Mouse (Mus musculus): Measurements from ENCODE around the gene Cep55. TPM values are rescaled to one million over a fixed set of nuclear protein-coding genes. Genes with fewer than 3 reads are reported as not detected.

The Cep55 gene
- total RNA-seq (2022) = not detected

GRCm38 (mm10) chr19:38054720-38055192, at the start of gene Cep55:
TSS of gene Cep55 (plus strand) at chr19:38055011.
- DNase-seq (ENCODE audit: low spot score in 2 of 2) = peak; percentile 87 to 92

DNA sequence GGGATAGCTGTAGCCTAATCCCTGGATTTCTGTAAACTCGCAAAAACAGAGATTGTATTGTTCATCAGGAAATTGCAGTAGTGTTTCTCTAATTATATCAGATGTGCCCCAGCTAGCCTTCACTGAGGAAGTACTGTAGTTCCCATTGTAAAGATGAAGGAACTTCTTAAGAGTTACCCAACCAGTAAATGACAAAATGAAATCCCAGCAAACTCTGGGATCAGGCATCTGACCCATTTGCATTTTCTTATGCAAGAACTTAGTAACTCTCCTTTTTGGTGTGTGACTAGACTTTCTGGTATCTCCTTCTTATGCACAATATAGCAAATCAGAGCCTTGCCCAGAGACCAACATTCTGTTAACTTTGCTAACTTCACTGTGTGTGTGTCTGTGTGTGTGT, 43.4 kb upstream of the Cep55 start:
- no peak for DNase-seq (ENCODE audit: low spot score in 2 of 2)

- DNase-seq (ENCODE audit: low spot score in 2 of 2) = no peak
Measured at GRCm38 (mm10) chr19:38014443-38014842, 40.4 kb upstream of the Cep55 start.

- peak; percentile 39 to 63 for DNase-seq (ENCODE audit: low spot score in 2 of 2)
Measured at GRCm38 (mm10) chr19:38015180-38015872, 39.5 kb upstream of the Cep55 start.

DNA sequence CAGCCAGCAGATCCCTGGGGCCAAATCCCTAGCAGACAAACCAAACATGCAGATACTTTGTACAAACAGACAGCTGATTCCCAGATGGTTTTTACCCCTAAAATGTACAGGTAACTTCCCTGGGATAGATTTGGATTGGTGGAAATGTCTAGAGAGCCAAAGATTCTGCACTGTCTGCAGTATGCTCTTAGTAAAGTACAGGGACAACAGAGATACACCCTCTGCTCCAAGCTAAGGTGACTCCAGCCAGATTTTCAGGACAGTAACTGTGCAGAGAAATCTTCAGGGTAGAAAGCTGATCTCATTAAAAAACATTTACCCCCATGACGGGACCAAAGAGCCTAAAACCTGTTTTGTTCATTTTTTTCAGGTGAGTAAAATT, 38.9 kb upstream of the Cep55 start:
- DNase-seq (ENCODE audit: low spot score in 2 of 2) = no peak

DNA sequence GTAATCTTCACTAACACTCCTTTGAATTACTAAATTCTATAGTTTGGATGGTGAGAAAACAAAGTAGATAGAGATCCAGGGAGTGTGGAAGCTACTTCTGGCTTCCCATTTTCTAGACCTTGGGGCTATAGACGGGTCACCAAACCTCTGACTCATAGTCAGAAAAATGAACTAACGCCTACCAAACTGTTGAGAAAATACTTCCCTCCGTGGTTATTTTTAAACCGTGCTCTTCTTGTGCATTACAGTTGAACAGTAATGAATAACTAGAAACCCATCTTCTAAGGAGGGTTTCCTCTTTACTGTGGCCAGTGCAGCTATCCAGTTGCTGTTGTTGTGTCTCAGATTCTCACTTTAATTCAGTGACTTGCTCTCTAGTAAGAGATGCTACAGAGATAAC, 32.1 kb upstream of the Cep55 start:
- DNase-seq (ENCODE audit: low spot score in 2 of 2) = no peak

DNA sequence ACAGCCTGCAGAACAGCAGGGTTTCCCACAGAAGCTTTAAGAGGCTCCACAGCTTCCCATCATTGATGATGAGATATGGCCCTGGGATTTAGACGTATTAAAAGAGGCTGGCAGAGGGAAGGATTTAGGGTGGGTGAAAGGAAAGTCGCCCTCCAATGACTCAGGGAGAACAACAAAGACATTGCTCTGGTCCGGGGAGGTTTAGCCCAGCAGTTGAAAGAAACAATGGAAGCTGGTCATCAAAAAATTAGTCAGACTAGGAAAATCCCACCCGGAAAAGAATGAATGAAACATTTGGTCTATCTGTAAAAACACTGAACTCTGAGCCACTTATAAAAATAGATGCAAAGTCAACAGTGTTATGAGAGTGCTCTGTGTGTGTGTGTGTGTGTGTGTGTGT, 31.2 kb upstream of the Cep55 start:
- no peak for DNase-seq (ENCODE audit: low spot score in 2 of 2)

DNA sequence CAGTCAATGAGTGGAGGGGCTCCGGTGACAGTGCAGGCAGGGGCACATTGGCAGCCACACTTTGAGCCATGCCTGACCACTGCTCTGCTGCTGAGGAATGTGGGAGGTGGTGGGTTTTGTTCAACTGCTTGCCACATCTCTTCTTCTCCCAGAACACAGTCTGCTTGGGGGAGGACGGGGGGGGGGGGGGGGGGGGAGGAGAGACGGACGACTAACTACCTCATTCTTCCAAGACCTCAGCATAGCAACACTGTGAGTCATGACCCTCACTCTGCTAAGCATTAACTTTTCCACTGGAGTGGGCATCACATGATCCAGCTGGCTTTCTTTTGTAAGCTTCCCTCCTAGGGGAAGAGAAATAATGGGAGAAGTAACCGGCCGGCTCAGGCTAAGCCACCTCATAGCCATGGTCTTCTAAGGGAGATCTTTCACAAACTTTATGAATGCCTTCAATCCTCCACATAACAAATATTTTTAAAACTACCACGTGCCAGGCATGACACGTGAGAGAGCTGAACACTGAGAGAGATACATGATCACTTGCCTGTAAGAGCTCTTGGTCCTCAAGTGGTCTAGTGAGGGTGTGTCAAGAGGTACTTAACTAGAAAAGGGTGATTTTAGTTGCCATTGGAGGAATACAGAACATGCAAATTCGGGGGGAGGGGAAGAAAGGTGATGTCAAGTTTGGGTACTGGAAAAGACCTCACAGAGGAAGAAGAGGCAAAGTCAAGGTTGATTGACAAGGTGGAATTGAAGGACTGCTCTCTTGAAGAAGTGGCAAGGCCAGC, 29.4 kb upstream of the Cep55 start:
- peak in 1 of 2 experiments; percentile 12 for DNase-seq (ENCODE audit: low spot score in 2 of 2)

- DNase-seq (ENCODE audit: low spot score in 2 of 2) = no peak
Measured at GRCm38 (mm10) chr19:38026211-38026624, 28.6 kb upstream of the Cep55 start.

DNA sequence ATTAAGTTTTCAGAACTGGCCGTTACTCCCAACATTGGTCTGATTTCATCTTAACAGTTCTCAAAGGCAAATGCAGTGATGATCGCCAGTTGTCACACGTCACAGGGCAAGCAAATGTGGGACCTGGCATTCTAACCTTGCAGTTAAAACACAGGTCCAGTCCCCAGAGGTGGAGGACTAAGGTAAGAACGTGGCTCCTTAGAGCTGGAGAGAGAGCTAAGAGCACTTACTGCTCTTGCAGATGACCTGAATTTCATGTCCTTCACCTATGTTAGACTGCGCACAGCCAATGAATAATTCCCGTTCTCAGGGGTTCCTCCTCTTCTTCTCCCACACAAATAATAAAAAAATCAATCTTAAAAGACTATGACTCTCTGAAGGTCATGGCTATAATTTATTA, 27.4 kb upstream of the Cep55 start:
- DNase-seq (ENCODE audit: low spot score in 2 of 2) = no peak

DNA sequence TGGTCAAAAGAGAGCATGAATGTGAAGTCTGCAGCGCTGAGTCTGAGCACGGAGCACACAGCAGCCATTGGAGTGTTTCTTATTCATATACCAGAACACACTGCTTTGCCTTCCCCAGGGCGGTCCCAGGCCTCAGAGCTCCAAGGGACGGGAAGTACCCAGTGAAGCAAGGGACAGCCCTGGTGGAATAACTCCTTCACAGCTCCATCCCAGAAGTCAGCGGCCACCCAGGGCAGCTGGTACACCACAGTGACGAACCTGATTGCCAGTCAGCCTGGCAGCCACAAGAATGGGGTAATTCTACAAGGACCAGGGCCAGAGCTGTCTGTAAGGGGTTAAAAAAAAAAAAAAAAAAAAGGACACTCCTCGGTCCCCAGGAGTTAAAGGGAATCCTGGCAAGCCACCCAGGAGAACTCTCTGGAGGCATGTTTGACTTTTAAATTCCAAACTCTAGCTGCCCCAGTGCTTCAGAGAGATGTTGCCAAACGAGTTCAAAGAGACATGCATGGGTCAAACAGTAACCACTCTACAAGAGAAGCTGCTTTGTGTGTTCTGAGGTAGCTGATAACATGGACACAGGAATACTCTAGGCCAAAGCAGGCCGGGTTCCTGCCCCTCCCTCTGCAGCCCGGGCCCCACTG, 26.8 kb upstream of the Cep55 start:
- no peak for DNase-seq (ENCODE audit: low spot score in 2 of 2)

DNA sequence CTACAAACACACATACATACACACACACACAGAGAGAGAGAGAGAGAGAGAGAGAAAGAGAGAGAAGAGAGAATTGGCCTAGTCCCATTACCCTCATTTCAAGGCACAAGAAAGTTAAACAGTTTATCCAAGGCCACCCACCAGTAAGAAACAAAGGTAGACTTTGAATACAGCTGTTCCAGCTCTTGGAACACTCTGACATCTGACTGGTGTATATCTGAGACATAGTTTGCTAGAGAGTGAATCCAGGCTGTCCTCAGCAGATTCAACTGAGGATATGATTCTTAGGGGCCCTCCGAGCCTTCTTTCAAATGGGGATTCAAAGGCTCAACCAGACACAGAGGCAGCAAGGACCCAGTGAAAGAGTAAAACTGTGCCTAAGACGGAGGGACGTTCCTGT, 25.5 kb upstream of the Cep55 start:
- no peak for DNase-seq (ENCODE audit: low spot score in 2 of 2)

DNA sequence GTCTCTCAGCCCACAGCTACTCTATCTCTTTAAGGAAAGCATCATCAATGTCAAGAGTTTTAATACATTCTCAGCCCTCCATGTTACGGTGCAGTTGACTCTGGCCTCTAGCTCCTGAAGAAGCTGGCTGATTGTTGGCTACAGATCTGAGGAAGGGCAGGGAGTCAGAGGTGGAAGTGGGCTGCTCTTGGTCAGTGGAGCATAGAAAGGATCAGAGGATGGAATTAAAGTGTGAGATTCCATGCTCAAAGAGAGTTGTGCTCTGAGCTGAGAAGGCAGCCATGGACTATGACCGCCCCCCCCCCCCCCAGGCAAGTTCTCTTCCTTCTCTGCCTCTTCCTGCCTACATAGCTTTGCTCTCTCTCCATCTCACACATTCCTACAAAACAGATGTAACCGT, 24.9 kb upstream of the Cep55 start:
- no peak for DNase-seq (ENCODE audit: low spot score in 2 of 2)

GRCm38 (mm10) chr19:38030673-38031137, 24.1 kb upstream of the Cep55 start:
- DNase-seq (ENCODE audit: low spot score in 2 of 2) = no peak

- DNase-seq (ENCODE audit: low spot score in 2 of 2) = no peak
Measured at GRCm38 (mm10) chr19:38031144-38031543, 23.7 kb upstream of the Cep55 start.

- no peak for DNase-seq (ENCODE audit: low spot score in 2 of 2)
Measured at GRCm38 (mm10) chr19:38032993-38033734, 21.6 kb upstream of the Cep55 start.

GRCm38 (mm10) chr19:38033735-38034057, 21.1 kb upstream of the Cep55 start:
- no peak for DNase-seq (ENCODE audit: low spot score in 2 of 2)

GRCm38 (mm10) chr19:38034696-38035095, 20.1 kb upstream of the Cep55 start:
- no peak for DNase-seq (ENCODE audit: low spot score in 2 of 2)

- no peak for DNase-seq (ENCODE audit: low spot score in 2 of 2)
Measured at GRCm38 (mm10) chr19:38035766-38036165, 19.0 kb upstream of the Cep55 start.

DNA sequence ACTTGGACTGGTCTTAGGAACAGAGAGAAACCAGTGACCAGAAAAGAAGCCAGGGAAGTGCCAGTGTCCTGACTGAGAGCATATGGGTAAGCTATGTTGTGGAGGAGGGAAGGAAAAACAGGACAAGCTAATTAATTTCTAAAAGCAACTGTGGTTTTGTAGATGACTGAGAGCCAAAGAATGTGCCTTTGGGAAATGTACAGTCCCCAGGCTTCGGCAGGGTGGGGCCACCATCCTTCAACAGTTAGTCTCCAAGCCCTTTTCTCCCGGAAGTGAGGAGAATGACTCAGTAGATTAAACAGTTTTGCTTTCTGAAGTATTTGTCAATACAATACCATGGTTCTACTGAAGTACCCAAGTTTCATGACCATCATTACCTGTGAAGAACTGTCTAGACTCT, 16.5 kb upstream of the Cep55 start:
- no peak for DNase-seq (ENCODE audit: low spot score in 2 of 2)

- DNase-seq (ENCODE audit: low spot score in 2 of 2) = no peak
Measured at GRCm38 (mm10) chr19:38042261-38042722, 12.5 kb upstream of the Cep55 start.

Measured in gastrocnemius, adult 8-10 months (tissue).